Mouse (Mus musculus) CH12.LX (cell line): ENCODE measurements around the gene Prkn. TPM values are rescaled to one million over a fixed set of nuclear protein-coding genes. Genes with fewer than 3 reads are reported as not detected.

Experiments
- DNase-seq: peaks from one replicate; pipeline ENCODE4 v3.0.0-alpha.2; 2013; ENCODE audit errors: extremely low read depth
- H3K27ac ChIP-seq: 2 replicates; pipeline ENCODE4 v1.5.1; 2012; ENCODE audit warnings: low read depth, mild to moderate bottlenecking, control low read depth, moderate library complexity; ENCODE audit not compliant: insufficient read depth
- H3K27me3 ChIP-seq: replicated peaks from 2 replicates; pipeline ENCODE3; 2012; ENCODE audit warnings: inconsistent platforms
- H3K36me3 ChIP-seq, 2 experiments: replicated peaks in 1 of 2; 2 replicates each; pipeline versions ENCODE3 to v1.6.1; 2012; ENCODE audit warnings: inconsistent platforms in 1 of 2, low read length in 1 of 2, mild to moderate bottlenecking in 1 of 2, mixed read lengths in 1 of 2, moderate library complexity in 1 of 2; ENCODE audit not compliant: control insufficient read depth in 1 of 2, insufficient read depth in 1 of 2
- H3K4me1 ChIP-seq, 2 experiments: 2 replicates each; pipeline ENCODE4 v1.6.1; 2012; ENCODE audit warnings: inconsistent platforms in 1 of 2, moderate library complexity in 1 of 2; ENCODE audit not compliant: insufficient read depth in 2 of 2, control insufficient read depth in 1 of 2
- H3K4me2 ChIP-seq: 2 replicates; pipeline ENCODE4 v1.6.1; 2012; ENCODE audit warnings: low read depth, mild to moderate bottlenecking, control low read depth; ENCODE audit not compliant: poor library complexity, insufficient read depth, severe bottlenecking
- H3K4me3 ChIP-seq, 3 experiments: fragments of 150-350 bp in 1 of 3; sonication (generic) in 1 of 3; replicated peaks in 1 of 3; 2 replicates each; pipeline versions ENCODE3 to v1.5.1; 2011 to 2012; ENCODE audit warnings: low read depth in 2 of 3, low read length in 2 of 3, mild to moderate bottlenecking in 2 of 3, moderate library complexity in 2 of 3, control low read depth in 1 of 3, improper control_type of control experiment in 1 of 3, inconsistent platforms in 1 of 3, mixed read lengths in 1 of 3; ENCODE audit not compliant: poor library complexity in 1 of 3
- H3K79me2 ChIP-seq: replicated peaks from 2 replicates; pipeline ENCODE4 v1.6.1; 2012; ENCODE audit warnings: mild to moderate bottlenecking, moderate library complexity; ENCODE audit not compliant: control insufficient read depth, poor library complexity, insufficient read depth, severe bottlenecking; ENCODE audit errors: extremely low read depth
- H3K9ac ChIP-seq: 2 replicates; pipeline ENCODE4 v1.6.1; 2012; ENCODE audit warnings: low read depth, mild to moderate bottlenecking, control low read depth, moderate library complexity; ENCODE audit not compliant: insufficient read depth
- H3K9me3 ChIP-seq: replicated peaks from 2 replicates; pipeline ENCODE3; 2012; ENCODE audit warnings: low read length, inconsistent platforms, mixed read lengths
- CHD1 ChIP-seq: IDR thresholded peaks from 2 replicates; pipeline ENCODE4 v1.6.1; 2012; ENCODE audit warnings: low read depth, low read length, improper control_type of control experiment, inconsistent platforms
- E2F4 ChIP-seq: IDR thresholded peaks from 2 replicates; pipeline ENCODE4 v1.6.1; 2011; ENCODE audit warnings: low read depth, low read length, improper control_type of control experiment; ENCODE audit not compliant: insufficient replicate concordance
- ELF1 ChIP-seq: IDR thresholded peaks from 2 replicates; pipeline ENCODE4 v1.6.1; 2014; ENCODE audit warnings: low read depth, mild to moderate bottlenecking, inconsistent platforms, low read length, improper control_type of control experiment
- EP300 ChIP-seq: IDR thresholded peaks from 2 replicates; pipeline ENCODE4 v1.6.1; 2011; ENCODE audit warnings: low read length, improper control_type of control experiment
- HCFC1 ChIP-seq: IDR thresholded peaks from 2 replicates; pipeline ENCODE4 v1.6.1; 2012; ENCODE audit warnings: low read depth, mild to moderate bottlenecking, inconsistent platforms, low read length, improper control_type of control experiment
- IRF4 ChIP-seq: IDR thresholded peaks from 2 replicates; pipeline ENCODE4 v1.6.1; 2014; ENCODE audit warnings: low read depth, mild to moderate bottlenecking, inconsistent platforms, low read length, improper control_type of control experiment
- JUN ChIP-seq: IDR thresholded peaks from 2 replicates; pipeline ENCODE4 v1.6.1; 2011; ENCODE audit warnings: low read depth, mild to moderate bottlenecking, low read length, improper control_type of control experiment, moderate library complexity; ENCODE audit not compliant: insufficient read depth
- JUND ChIP-seq: conservative IDR thresholded peaks from 2 replicates; pipeline ENCODE4 v1.6.1; 2011; ENCODE audit warnings: low read depth, low read length, improper control_type of control experiment
- MAX ChIP-seq: IDR thresholded peaks from 2 replicates; pipeline ENCODE4 v1.6.1; 2011; ENCODE audit warnings: low read length, improper control_type of control experiment
- MAZ ChIP-seq: IDR thresholded peaks from 2 replicates; pipeline ENCODE4 v1.6.1; 2012; ENCODE audit warnings: low read depth, mild to moderate bottlenecking, inconsistent platforms, low read length, improper control_type of control experiment, moderate library complexity
- MYC ChIP-seq: IDR thresholded peaks from 2 replicates; pipeline ENCODE4 v1.6.1; 2011; ENCODE audit warnings: low read depth, mild to moderate bottlenecking, improper control_type of control experiment, low read length
- NELFE ChIP-seq: IDR thresholded peaks from 2 replicates; pipeline ENCODE4 v1.6.1; 2011; ENCODE audit warnings: low read depth, low read length, improper control_type of control experiment
- PAX5 ChIP-seq: IDR thresholded peaks from 2 replicates; pipeline ENCODE4 v1.6.1; 2012; ENCODE audit warnings: low read length, inconsistent platforms, mixed read lengths
- SIN3A ChIP-seq: IDR thresholded peaks from 2 replicates; pipeline ENCODE4 v1.6.1; 2012; ENCODE audit warnings: low read length, improper control_type of control experiment, inconsistent platforms
- TCF12 ChIP-seq: IDR thresholded peaks from 2 replicates; pipeline ENCODE4 v1.6.1; 2014; ENCODE audit warnings: low read depth, mild to moderate bottlenecking, inconsistent platforms, low read length, improper control_type of control experiment
- ZC3H11A ChIP-seq: IDR thresholded peaks from 2 replicates; pipeline ENCODE4 v1.6.1; 2012; ENCODE audit warnings: low read depth, mild to moderate bottlenecking, inconsistent platforms, low read length, improper control_type of control experiment
- ZKSCAN1 ChIP-seq: IDR thresholded peaks from 2 replicates; pipeline ENCODE4 v1.6.1; 2012; ENCODE audit warnings: low read depth, inconsistent platforms, low read length, improper control_type of control experiment, borderline replicate concordance
- dilution Hi-C: fragments of 300-500 bp; cut with MboI; formaldehyde crosslinking; loops from 2 replicates; pipeline ENCODE4 v1.14.3; 2020; ENCODE audit warnings: low sequenced_read_pairs; ENCODE audit not compliant: extremely low pct_unique_long_range_greater_than_20kb, extremely low pct_ligation_motif_present
- in situ Hi-C: fragments of 300-500 bp; cut with MboI; formaldehyde crosslinking; loops from 3 replicates; pipeline ENCODE4 v1.14.3; 2019; ENCODE audit warnings: low sequenced_read_pairs, low pct_ligation_motif_present, low pct_unique_long_range_greater_than_20kb, mixed read lengths
- polyA plus RNA-seq: library from polyadenylated mRNA; unstranded; fragments of >175 nt; gene quantifications from 2 replicates; pipeline ENCODE4 v1.2.1, GENCODE M21; 2012; ENCODE audit warnings: low read depth; ENCODE audit not compliant: insufficient read length
- total RNA-seq, 2 experiments: library from RNA; depleted of rRNA; stranded (reverse); fragments of 300-350 nt in 1 of 2; fragments of >200 nt in 1 of 2; gene quantifications; 2 replicates each; pipeline ENCODE4 v1.2.3; 2012 to 2014

Prkn gene
- total and polyA plus RNA-seq, 3 experiments, result 0.08 TPM; not detected in 2

DNA sequence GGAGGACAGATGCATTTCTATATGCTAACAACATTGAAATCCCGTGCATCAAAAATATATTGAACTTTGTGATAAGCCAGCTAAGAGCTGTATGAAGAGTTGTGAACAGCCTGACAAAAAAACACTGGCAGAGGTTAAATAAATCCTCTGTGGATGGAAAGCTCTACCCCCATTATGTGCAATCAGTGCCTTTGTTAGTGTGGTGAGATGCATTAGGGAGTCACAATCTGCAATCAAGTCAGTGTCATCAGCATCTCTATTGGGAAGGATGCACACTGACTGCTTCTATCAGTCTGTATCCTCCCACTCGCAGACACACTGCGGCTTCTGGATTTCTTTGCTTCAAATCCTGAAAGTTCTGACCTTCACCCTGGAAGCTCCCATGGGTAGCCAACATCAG is 315.9 kb downstream of the Prkn start:
- no peak overlapping the region for H3K9ac ChIP-seq
- dilution Hi-C loops (no loop called here), in situ Hi-C loops (no loop called here)
- no peaks in the 10 kb centered on the region for H3K27me3 ChIP-seq
- no peaks in the 10 kb centered on the region; a peak in 1 of 4 replicates for H3K4me1 ChIP-seq
- no peak overlapping the region for H3K4me3 ChIP-seq
- H3K36me3 ChIP-seq, result no peaks in the 10 kb centered on the region
- no peak overlapping the region for H3K4me2 ChIP-seq
- no peaks in the 10 kb centered on the region for H3K79me2 ChIP-seq
- DNase-seq, result no peak
- no peak for TF ChIP-seq ELF1
- TF ChIP-seq IRF4, result no peak
- no peak for TF ChIP-seq PAX5
- TF ChIP-seq ZKSCAN1, result no peak
- TF ChIP-seq EP300, result no peak
- no peak for TF ChIP-seq NELFE
- no peaks in the 10 kb centered on the region for H3K9me3 ChIP-seq
- H3K27ac ChIP-seq, result no peak overlapping the region

- TF ChIP-seq MAX (no peak), SIN3A (no peak), E2F4 (no peak), MYC (no peak), IRF4 (no peak), TCF12 (no peak), HCFC1 (no peak), ZKSCAN1 (no peak), PAX5 (no peak), CHD1 (no peak), ELF1 (no peak)
- TF ChIP-seq, all 38 proteins: peak for 0
- Histone ChIP-seq H3K9me3 (no peaks in the 10 kb centered on the region), H3K4me3 (no peak overlapping the region), H3K27me3 (no peaks in the 10 kb centered on the region), H3K79me2 (no peaks in the 10 kb centered on the region), H3K27ac (no peak overlapping the region), H3K4me1 (no peaks in the 10 kb centered on the region; a peak in 1 of 4 replicates), H3K9ac (no peak overlapping the region), H3K4me2 (no peak overlapping the region), H3K36me3 (no peaks in the 10 kb centered on the region)
- in situ Hi-C loops, result no loop called here
- no peak for DNase-seq
- dilution Hi-C loops, result no loop called here
These were observed 317.4 kb downstream of the Prkn start for GRCm38 (mm10) chr17:11157536-11157935.

DNA sequence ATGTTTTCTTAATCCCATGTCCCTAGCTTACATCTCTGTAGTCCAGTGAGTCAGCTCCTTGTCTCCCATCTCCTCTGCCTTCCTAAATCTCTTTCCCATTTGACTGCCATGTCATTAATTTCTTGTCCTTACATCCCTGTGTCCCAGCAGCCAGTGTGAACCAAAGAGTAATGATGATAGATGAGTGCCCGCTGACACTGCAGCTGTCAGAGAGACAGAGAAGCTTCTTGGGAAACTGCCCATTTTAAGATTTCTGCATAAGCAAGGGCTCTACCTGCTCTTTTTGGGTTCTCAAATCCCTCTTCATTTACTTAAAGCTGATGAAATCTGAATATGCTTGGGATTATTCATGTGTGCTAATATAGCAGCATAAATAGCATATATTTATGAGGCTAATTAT is 321.3 kb downstream of the Prkn start:
- H3K9me3 ChIP-seq, result no peaks in the 10 kb centered on the region
- TF ChIP-seq JUN, result no peak
- TF ChIP-seq MAZ, result no peak
- TF ChIP-seq ZC3H11A, result no peak
- no peak for TF ChIP-seq JUND
- TF ChIP-seq MAX, result no peak
- TF ChIP-seq, all 38 proteins: peak for 0
- Histone ChIP-seq H3K4me1 (no peaks in the 10 kb centered on the region; a peak in 1 of 4 replicates), H3K79me2 (no peaks in the 10 kb centered on the region), H3K27ac (no peak overlapping the region), H3K4me2 (no peak overlapping the region), H3K36me3 (no peaks in the 10 kb centered on the region), H3K4me3 (no peak overlapping the region), H3K27me3 (no peaks in the 10 kb centered on the region), H3K9ac (no peak overlapping the region)
- no peak for DNase-seq
- dilution Hi-C loops (no loop called here), in situ Hi-C loops (no loop called here)
